Mouse (Mus musculus): ENCODE data around the gene Ppp2r3d.

Gene Ppp2r3d

GRCm38 (mm10) chr9:124412921-124413320, 63.8 kb downstream of the Ppp2r3d start:
- no peak for DNase-seq (ENCODE audit: extremely low read depth, low read depth)

- DNase-seq (ENCODE audit: extremely low read depth, low read depth) = no peak
Observed at GRCm38 (mm10) chr9:124411553-124411952, 65.1 kb downstream of the Ppp2r3d start.

- DNase-seq (ENCODE audit: extremely low read depth, low read depth) = no peak
Observed at GRCm38 (mm10) chr9:124408564-124408963, 68.1 kb downstream of the Ppp2r3d start.

All from MEL-GATA-1-ER (cell line).